Mouse (Mus musculus) CD4-positive, CD25-positive, alpha-beta regulatory T cell, adult 2 months (primary cell): ENCODE data around the gene Tenm2.

ENCODE experiments used
- DNase-seq: peaks from one replicate; pipeline ENCODE4 v3.0.0-alpha.2; 2012; ENCODE audit warnings: low read depth, low spot score

Tenm2 gene

GRCm38 (mm10) chr11:36697816-36698215 lies 537.9 kb downstream of the Tenm2 start:
- DNase-seq = no peak

GRCm38 (mm10) chr11:36697021-36697639 lies 538.6 kb downstream of the Tenm2 start:
- no peak for DNase-seq

GRCm38 (mm10) chr11:36694810-36695209 lies 541.0 kb downstream of the Tenm2 start:
- DNase-seq = no peak

GRCm38 (mm10) chr11:36692637-36693036 lies 543.1 kb downstream of the Tenm2 start:
- DNase-seq = no peak

- DNase-seq = no peak
These were observed 544.9 kb downstream of the Tenm2 start for GRCm38 (mm10) chr11:36690826-36691225.

GRCm38 (mm10) chr11:36686253-36686652 lies 549.5 kb downstream of the Tenm2 start:
- DNase-seq = no peak

GRCm38 (mm10) chr11:36679361-36679760 lies 556.4 kb downstream of the Tenm2 start:
- DNase-seq = no peak

GRCm38 (mm10) chr11:36678542-36678941 lies 557.2 kb downstream of the Tenm2 start:
- DNase-seq = no peak

- DNase-seq = no peak
These were observed 557.7 kb downstream of the Tenm2 start for GRCm38 (mm10) chr11:36678057-36678396.

- DNase-seq = no peak
These were observed 558.3 kb downstream of the Tenm2 start for GRCm38 (mm10) chr11:36677321-36678056.

GRCm38 (mm10) chr11:36676446-36677284 lies 559.1 kb downstream of the Tenm2 start:
- no peak for DNase-seq

GRCm38 (mm10) chr11:36674902-36675422 lies 560.8 kb downstream of the Tenm2 start:
- no peak for DNase-seq

GRCm38 (mm10) chr11:36674141-36674540 lies 561.6 kb downstream of the Tenm2 start:
- DNase-seq = no peak

GRCm38 (mm10) chr11:36671196-36671595 lies 564.6 kb downstream of the Tenm2 start:
- no peak for DNase-seq

GRCm38 (mm10) chr11:36664026-36664425 lies 571.7 kb downstream of the Tenm2 start:
- no peak for DNase-seq

- DNase-seq = no peak
These were observed 572.2 kb downstream of the Tenm2 start for GRCm38 (mm10) chr11:36663571-36663970.

GRCm38 (mm10) chr11:36653656-36654323 lies 582.0 kb downstream of the Tenm2 start:
- DNase-seq = no peak

GRCm38 (mm10) chr11:36647179-36647578 lies 588.6 kb downstream of the Tenm2 start:
- DNase-seq = no peak

- DNase-seq = no peak
These were observed 600.7 kb downstream of the Tenm2 start for GRCm38 (mm10) chr11:36635082-36635481.

- no peak for DNase-seq
These were observed 603.6 kb downstream of the Tenm2 start for GRCm38 (mm10) chr11:36632201-36632600.

GRCm38 (mm10) chr11:36613807-36614206 lies 622.0 kb downstream of the Tenm2 start:
- DNase-seq = no peak
